Mouse (Mus musculus) adrenal gland, postnatal 36 days (tissue): ENCODE data around the gene Rbbp6. TPM values are rescaled to one million over a fixed set of nuclear protein-coding genes. Genes with fewer than 3 reads are reported as not detected.

Experiments used
- total RNA-seq, 2 experiments: library from RNA; stranded (reverse); gene quantifications; 2 replicates each; pipeline ENCODE4 v1.2.3; 2021

The Rbbp6 gene
- total RNA-seq, 2 experiments from 2014 or later, result 56.5 to 63.1 TPM

Other genes with a start within 250 kb of the Rbbp6 start
- 10 to 100 TPM; 39.9 to 45.8 TPM for gene Tnrc6a, start 158.2 kb downstream of the Rbbp6 start, total RNA-seq
- not detected for gene Slc5a11, start 249.1 kb downstream of the Rbbp6 start, total RNA-seq